Mouse (Mus musculus): ENCODE measurements around the gene Snrpg.
"Not testable (repeated sequence)": the region's sequence is repeated elsewhere in the genome, so short reads cannot be mapped to it uniquely, and the experiment has no call there.

Snrpg gene

GRCm38 (mm10) chr6:86370764-86371339, at the start of gene Snrpg:
Snrpg (plus strand) TSS chr6:86371304.
- in situ Hi-C loops (cut with MboI, MseI), result loop anchor here (25.0 kb wide), 1 partner anchor 459 kb away; the partner anchor contains the start of genes Nat8f1, Nat8f4 and Tprkb

GRCm38 (mm10) chr6:86322031-86322563, 49.0 kb upstream of the Snrpg start:
- in situ Hi-C loops (cut with MboI, MseI), result no loop called here

DNA sequence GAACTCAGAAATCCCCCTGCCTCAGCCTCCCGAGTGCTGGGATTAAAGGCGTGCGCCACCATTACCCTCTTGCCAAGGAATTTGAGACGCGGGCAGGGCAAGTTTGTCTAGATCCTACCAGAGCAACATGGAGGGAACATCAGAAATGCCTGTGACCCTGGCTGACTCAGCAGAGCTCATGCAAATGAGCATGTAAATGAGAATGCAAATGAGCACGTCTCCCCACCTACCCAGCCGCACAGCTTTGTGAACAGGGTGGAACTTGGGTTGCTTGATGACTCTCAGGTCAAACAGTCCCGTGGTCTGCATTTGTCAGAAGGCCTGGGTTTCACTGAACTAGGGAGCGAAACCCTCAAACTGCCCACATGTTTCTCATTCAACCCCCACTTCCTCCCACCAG, 48.1 kb upstream of the Snrpg start:
- in situ Hi-C loops (cut with MboI, MseI), result no loop called here

- in situ Hi-C loops (cut with MboI, MseI), result no loop called here
These were observed 46.7 kb upstream of the Snrpg start for GRCm38 (mm10) chr6:86324400-86324799.

- in situ Hi-C loops (cut with MboI, MseI), result loop anchor here (5.0 kb wide), 1 partner anchor 58 kb away; no protein-coding TSS in a partner anchor
These were observed 45.5 kb upstream of the Snrpg start for GRCm38 (mm10) chr6:86325646-86326045.

- in situ Hi-C loops (cut with MboI, MseI), result loop anchor here (5.0 kb wide), 1 partner anchor 60 kb away; no protein-coding TSS in a partner anchor
These were observed 44.2 kb upstream of the Snrpg start for GRCm38 (mm10) chr6:86326866-86327265.

DNA sequence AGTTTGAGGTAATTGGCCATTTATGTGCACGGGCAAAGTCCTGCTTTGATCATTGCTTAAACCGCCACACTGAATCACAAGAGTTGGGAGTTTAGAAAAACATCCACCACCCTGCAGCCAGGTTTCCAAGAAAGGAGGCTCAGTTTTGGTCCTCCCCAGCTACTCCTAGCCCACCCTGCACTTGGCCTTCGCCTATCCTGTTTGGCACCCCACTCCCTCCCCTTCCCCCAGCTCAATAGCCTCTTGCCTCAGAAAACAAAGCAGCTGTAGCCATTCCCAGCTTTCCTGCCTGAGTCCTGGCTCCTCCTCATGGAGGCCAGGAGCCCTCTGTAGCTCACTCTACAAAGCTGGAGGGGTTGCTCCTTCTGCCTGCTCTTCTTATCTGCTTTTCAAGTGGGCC, 42.7 kb upstream of the Snrpg start:
- in situ Hi-C loops (cut with MboI, MseI), result loop anchor here (5.0 kb wide), 1 partner anchor 61 kb away; no protein-coding TSS in a partner anchor

GRCm38 (mm10) chr6:86329943-86330342, 41.2 kb upstream of the Snrpg start:
- in situ Hi-C loops (cut with MboI, MseI), result loop anchor here (5.0 kb wide), 1 partner anchor 63 kb away; no protein-coding TSS in a partner anchor

DNA sequence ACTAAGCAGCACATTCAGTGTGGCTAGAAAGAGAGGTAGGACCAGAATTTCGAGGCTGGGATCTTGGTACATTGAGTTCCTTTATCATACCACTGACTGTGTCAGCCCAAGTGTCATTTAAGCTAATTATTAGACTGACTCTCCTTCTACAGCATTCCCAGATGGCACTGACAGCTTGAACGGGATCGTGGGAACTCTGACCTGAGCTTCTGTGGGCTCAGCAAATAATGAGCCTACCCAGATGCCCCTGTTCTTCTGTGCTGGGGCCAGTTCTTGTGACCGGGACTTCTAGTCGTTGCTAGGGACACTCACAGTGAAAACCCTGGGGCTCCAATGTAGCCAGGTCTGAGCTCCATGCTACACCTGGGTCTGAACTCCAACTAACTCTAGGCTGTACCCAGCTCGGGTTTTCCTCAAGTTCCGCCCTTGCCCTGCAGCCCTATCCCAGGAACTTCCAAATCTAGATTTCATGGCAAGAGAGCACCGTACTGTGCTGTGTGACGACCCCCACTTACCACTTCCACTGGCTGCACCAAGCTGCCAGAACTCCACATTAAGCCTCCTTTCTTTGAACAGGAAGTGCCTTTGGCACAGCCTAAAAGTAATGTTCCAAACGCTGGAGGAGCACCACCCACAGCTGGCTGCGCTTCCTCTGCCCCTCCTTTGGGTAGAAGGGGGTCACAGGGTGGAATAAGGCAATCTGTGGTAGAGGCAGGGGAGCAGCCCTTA, 35.8 kb upstream of the Snrpg start:
- in situ Hi-C loops (cut with MboI, MseI), result no loop called here

- in situ Hi-C loops (cut with MboI, MseI), result no loop called here
These were observed 35.2 kb upstream of the Snrpg start for GRCm38 (mm10) chr6:86335860-86336259.

GRCm38 (mm10) chr6:86336340-86336739, 34.8 kb upstream of the Snrpg start:
- in situ Hi-C loops (cut with MboI, MseI), result not testable (repeated sequence)

DNA sequence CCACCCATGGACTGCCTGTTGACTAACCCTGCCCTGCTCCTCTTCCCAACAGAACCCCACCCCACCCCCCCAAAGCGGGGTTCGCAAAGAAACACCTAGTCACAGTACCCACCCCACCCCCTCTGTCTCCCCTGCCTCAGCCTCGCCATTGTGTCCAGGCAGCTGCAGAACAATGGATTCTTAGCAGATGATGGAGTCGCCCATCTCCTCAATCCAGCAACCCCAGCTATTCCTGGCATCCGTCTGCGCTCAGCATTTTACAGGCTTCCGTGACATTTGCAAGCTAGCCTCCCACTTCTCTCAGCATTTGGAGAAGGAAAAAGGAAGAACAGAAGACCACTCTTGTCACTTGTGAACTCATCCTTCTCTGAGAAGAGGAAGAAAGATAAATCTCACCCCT, 27.4 kb upstream of the Snrpg start:
- in situ Hi-C loops (cut with MboI, MseI), result no loop called here

GRCm38 (mm10) chr6:86346063-86346462, 25.0 kb upstream of the Snrpg start:
- in situ Hi-C loops (cut with MboI, MseI), result no loop called here

GRCm38 (mm10) chr6:86349257-86349656, 21.8 kb upstream of the Snrpg start:
- in situ Hi-C loops (cut with MboI, MseI), result no loop called here

DNA sequence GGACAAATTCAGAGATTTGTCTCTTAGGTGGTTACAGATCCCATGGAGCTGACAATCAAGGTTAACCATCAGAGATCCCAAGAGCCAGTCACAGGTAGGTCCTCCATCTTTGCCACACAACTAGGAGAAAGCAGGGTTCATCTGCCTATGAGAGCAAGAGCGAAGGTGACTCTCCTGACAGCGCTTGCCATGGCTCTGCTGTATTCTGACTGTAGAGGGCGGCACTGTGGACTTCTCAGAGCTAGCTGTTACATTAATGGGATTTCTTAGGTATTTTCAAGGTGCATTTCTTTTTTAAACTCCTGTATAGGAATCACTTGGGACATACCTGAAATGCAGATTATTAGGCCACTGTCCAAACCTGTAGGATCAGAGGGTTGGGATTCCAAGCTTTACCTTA, 16.2 kb upstream of the Snrpg start:
- in situ Hi-C loops (cut with MboI, MseI), result loop anchor here (5.0 to 25.0 kb wide), 2 partner anchors 213 to 443 kb away; partner anchors contain the start of genes Nat8f1, Nat8f4 and Tprkb

DNA sequence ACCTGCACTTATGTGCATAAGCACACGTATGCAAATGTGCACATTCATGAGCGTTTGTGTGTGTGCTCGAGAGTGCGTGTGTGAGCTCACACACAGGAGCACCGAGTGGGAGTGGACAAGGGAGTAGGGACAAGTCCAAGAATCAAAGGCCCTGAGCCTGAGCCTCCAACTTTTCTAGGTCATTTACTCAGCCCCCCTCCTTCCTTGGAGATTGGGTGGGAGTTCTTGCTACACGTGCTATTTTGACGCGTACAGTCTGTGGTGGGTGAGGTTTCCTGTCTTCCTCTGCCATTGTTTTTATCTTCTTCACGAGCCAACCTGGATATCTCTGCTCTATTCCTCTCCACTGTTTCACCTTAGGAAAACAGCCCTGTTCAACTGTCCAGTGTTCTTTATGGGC, 14.1 kb upstream of the Snrpg start:
- in situ Hi-C loops (cut with MboI, MseI), result loop anchor here (5.0 to 25.0 kb wide), 2 partner anchors 215 to 445 kb away; partner anchors contain the start of genes Nat8f1, Nat8f4 and Tprkb

DNA sequence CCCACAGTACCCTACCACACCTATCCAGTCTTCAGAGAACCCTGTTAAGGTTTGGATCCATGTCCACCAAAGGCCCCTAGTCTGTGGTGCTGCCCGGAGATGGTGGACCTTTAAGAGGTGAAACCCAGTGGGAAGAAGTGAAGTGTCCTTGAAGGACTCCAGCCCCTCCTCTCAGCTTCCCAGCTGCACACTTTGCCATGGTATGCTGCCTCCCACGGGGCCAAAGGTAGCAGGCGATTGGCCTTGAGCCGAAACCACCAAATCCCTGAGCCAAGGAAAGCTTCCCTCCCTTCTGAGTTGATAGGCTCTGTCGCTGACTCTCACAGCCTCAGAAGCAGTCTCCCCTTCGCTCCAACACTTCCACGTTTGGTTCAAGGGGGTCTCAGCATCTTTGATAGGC, 10.4 kb upstream of the Snrpg start:
- in situ Hi-C loops (cut with MboI, MseI), result loop anchor here (10.0 to 25.0 kb wide), 2 partner anchors 236 to 448 kb away; partner anchors contain the start of genes Nat8f1, Nat8f4 and Tprkb

DNA sequence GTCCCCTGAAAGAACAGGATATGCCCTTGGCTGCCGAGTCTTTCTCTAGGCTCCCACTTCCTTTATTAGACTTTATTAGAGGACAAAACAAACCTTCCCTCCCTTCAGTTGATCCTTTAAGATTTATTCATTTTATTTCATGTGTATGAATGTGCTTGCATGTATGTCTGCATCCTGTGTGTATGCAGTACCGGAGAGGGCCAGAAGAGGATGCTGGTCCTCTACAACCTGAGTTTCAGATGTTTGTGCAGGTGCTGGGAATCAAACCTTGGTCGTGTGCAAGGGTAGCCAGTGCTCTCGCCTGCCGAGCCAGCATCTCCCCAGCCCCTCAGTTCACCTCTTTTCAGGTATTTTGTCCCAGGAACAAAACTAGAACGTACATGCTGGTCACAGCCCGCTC, 9.7 kb upstream of the Snrpg start:
- in situ Hi-C loops (cut with MboI, MseI), result loop anchor here (10.0 to 25.0 kb wide), 2 partner anchors 237 to 449 kb away; partner anchors contain the start of genes Nat8f1, Nat8f4 and Tprkb

DNA sequence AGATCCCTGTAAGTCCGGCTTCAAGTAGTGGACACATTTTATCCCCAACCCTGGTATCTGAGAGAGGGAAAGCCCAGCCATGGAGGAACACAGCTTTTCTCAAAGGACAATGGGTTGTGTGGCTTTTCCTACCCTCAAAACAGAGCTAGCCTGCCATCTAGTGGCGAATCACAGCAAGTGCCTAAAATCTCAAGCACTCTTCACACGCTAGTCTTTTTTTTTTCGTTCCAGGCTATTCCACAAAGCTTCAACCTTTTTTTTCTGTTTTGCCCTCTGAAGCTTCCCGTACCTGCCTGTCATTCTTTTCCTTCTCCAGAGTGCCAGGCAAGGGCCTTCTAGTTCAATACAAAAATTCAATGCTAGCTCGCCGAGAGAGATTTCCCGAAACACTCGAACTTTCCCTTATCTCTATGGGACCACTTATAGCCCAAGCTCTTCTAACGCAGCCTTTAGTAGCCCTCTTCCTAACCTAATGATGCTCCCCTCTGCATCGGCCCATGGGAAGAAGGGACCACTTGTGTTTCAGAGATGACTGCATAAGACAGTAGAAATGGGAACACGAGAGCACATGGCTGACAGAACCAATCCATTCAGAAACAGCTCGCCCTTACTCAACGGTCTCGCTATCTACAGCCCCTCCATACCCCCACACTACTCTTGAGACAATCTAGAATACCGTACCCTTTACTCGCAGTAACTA, 6.5 kb upstream of the Snrpg start:
- in situ Hi-C loops (cut with MboI, MseI), result loop anchor here (5.0 to 25.0 kb wide), 3 partner anchors 38 to 452 kb away; partner anchors contain the start of genes Nat8f1, Nat8f4, Tia1 and Tprkb

DNA sequence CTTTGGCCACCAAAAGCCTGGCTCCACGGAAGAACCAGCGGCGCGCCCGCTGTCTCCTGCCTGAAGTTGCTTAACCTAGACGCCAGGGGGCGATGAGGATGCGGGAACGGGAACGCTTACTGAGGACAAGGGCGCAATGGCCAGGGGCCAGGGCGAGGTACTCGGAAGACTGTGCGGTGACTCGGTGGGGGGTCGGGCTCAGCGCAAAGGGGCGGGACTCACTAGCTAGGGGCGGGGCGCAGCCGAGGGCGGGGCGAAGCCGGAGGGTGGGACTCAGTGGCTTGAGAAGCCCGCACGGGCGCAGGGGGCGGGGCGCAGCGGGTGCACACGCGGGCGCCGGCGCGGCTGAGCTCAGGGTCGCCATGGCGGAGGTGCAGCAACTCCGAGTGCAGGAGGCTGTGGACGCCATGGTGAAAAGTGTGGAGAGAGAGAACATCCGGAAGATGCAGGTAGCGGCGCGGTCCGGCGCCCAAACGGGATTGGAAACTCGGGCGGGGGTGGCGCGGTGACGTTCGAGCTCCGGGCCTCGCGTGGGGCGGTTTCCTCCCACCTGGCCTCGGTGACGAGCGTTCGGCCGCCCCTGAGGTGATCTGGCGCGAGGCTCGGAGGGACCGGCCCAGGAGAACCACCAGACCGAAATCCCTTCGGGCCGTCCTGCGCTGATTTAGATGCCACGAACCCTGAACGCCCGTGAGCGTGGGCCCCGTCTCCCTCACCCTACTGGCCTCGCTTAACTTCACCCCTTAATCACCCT, 5.6 kb upstream of the Snrpg start, which contains the start of gene Fam136a:
Gene Fam136a (plus strand): TSS at position 276 of the 754 bp plus-strand sequence.
- in situ Hi-C loops (cut with MboI, MseI), result loop anchor here (5.0 to 25.0 kb wide), 3 partner anchors 37 to 453 kb away; partner anchors contain the start of genes Nat8f1, Nat8f4, Tia1 and Tprkb
